Mouse (Mus musculus) central nervous system, embryonic 18 days (tissue): ENCODE results near the gene Rcor3. TPM values are rescaled to one million over a fixed set of nuclear protein-coding genes. Genes with fewer than 3 reads are reported as not detected.

Experiments used
- polyA plus RNA-seq: library from polyadenylated mRNA; depleted of rRNA; stranded (reverse); fragments of >200 nt; gene quantifications from 2 replicates; pipeline ENCODE4 v1.2.3, GENCODE M21; 2012; rRNA removed

The Rcor3 gene
- 40.6 and 41.0 TPM in 2 replicates for polyA plus RNA-seq

DNA sequence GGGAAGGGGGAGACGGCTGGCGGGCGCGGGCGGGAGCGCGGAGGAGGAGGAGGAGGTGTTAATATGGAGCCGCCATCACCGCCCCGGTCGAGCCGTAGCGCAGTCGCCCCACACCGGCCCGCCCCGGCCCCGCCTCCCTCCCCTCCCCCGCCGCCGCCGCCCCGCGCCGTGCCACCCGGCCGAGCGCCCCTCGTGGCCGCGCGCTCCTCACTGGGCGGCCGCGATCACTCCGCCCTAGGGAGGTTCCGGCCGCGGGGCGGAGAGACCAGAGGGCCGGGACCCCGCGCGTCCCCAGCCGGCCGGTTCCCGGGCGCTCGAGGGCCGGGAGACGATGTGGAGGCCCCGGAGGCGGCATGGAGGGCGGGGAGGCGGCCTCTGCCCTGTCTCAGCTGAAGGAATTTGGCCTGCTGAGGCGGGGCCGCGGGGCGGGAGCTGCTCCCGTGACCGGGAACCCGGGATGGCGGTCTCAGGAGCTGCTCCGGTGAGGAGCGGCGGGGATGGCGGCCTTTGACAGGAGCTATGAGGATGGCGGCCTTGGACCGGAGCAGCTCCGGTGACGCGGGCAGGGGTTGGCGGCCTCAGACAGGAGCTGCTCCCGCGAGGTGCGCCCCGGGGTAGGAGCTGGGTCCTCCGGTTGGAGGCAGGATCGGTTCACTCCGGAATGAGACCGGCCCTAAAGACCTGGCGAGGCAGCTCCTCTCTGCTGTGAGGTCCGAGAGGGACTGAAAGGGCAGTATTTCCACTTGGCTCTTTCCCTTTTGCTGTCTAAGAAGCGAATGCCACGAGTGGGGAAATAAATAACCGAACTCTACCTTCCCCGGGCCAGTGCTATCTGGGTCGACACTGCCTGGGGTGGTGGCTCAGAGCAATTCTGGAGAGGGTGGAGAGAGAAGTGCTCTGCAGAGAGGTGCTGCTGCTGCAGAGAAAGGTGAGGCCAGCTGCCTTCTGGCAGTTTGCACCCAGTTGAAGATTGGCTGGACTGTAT lies at the start of gene Rcor3:
Gene Rcor3, minus strand, starts transcription at position 137 of the 985 bp plus-strand sequence.

DNA sequence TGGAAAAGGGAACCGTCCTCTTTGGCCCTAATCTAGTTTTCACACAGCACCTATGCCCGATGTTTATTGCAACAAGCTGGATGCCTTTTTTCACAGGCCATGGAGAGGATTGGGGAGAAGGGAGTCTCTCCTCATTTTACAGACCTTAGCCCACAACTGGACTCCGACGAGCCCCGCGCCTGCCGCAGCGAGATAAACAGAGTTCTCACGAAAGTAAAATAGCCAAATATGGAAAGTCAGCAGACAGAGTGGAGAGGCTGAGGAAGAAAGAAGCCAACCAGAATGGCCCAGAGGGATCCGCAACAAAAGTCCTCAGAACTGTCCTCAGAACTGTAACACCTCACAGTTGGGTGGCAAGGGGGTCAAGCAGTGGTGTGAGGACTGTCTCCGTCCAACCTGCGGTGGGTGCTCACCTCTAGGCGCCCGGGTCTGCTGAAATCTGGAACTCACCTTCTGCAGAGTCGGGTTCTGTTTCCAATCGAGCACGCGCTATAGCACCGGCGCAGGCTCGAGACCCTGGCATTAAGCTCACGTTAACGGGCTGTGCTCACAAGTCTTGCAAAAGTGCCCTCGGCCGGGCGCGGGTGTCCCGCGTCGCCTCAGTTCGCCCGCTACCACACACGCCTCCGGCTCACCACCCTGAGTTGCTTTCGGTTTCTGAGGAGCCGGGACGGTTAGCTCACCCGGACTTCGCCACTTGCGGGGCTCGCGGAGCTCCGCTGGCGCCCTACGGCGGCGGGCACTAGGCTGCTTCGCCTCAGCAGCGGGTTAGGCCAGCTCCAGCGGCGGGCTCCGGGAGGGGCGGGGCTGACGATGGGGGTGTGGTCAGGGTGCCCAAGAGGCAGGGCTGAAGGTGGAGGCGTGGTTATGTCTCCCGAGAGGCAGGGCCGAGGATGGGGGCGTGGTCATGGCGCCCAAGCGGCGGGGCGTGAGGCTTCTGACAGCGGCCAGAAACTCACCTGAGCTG lies 45.8 kb downstream of the Rcor3 start, which contains the start of gene Traf5:
Gene Traf5, minus strand, starts transcription at position 754 of the 967 bp plus-strand sequence.

Other genes starting within 250 kb of the Rcor3 start
- 11.5 and 12.0 TPM in 2 replicates for gene Slc30a1, start 231.3 kb downstream of the Rcor3 start, polyA plus RNA-seq
- 1.8 TPM in 2 replicates for gene Rd3, start 160.7 kb downstream of the Rcor3 start, polyA plus RNA-seq
- gene Traf5, start 45.5 kb downstream of the Rcor3 start, polyA plus RNA-seq: 3.0 and 3.1 TPM in 2 replicates
- gene Kcnh1, start 52.7 kb upstream of the Rcor3 start, polyA plus RNA-seq: 3.1 and 3.6 TPM in 2 replicates